Mouse (Mus musculus): ENCODE measurements around the gene Dhx40. TPM values are rescaled to one million over a fixed set of nuclear protein-coding genes. Genes with fewer than 3 reads are reported as not detected.

The Dhx40 gene
- polyA plus RNA-seq, 1 experiment from 2014 or later = 19.6 TPM

DNA sequence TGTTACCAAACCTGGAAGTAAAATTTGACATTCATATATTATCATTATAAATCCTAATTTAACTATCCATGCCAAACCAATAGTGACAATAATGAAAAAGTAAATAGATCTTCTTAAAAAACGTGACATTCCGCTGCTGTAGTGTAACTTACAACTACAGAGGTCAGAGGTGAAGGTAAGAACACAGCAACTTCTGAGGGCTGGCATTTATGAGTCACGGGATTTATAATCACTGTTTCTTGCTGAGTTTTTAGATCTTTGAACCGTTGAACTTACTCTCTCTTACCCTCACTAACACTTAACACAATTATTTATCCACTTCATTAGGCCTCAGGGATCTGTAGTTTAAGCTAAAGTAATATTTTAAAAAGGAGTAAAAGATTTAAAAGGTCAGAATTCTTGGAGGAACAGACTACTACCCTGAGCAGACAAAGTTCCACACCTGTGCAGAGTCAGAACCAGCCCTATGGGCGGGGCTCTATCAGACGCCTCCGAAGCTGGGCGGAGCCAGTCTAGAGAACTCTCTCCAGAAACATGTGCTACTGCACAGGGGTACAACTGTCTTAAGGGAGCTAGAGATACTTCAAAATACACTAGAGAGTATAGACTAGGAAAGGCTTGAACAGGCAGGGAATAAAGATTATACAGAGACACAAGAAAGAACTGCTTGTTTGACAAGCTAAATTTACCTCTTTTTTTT is 70.1 kb downstream of the Dhx40 start:
- H3K27ac ChIP-seq (ENCODE audit: low read length) = no peak overlapping the region
- no peak for ATAC-seq
- no peak overlapping the region for H3K9ac ChIP-seq (ENCODE audit: low read depth, low read length)
- H3K4me1 ChIP-seq (ENCODE audit: control insufficient read depth, insufficient read depth, low read length) = peaks cover 2% of the 10 kb centered on the region; the same call in 1 of the 2 replicates
- H3K27me3 ChIP-seq (ENCODE audit: control insufficient read depth, insufficient read depth, low read depth, low read length) = no peaks in the 10 kb centered on the region
- no peak overlapping the region for H3K4me2 ChIP-seq (ENCODE audit: low read length)
- no peaks in the 10 kb centered on the region; the same call in 1 of the 2 replicates for H3K9me3 ChIP-seq (replicated peaks; ENCODE audit: control insufficient read depth, low read length, poor library complexity, severe bottlenecking)
- 87% methylated on average over 8 of the region's 8 CpGs for WGBS
- no peak overlapping the region for H3K4me3 ChIP-seq (ENCODE audit: low read depth, low read length)
- H3K36me3 ChIP-seq (ENCODE audit: control insufficient read depth, insufficient read depth, low read length) = no peaks in the 10 kb centered on the region

DNA sequence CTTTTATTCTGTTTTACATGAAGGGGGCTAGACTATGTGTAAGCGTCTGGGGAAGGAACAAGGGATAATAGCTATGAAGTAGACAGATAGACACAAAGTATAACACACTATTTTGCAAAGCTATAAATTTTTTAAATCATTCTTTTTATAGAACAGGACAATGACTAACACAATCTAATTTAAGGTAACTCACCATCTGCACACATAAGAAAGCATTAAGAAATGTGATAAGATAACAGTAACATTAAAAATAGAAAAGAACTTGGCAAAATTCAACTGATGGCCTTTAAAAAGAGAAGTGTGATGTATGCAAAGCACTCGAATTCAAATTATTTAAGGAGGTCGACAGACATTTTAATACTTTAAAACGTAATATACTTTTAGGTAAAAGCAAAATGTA is 72.6 kb downstream of the Dhx40 start:
- Histone ChIP-seq H3K27ac (ENCODE audit: low read length) (no peak overlapping the region), H3K4me1 (ENCODE audit: control insufficient read depth, insufficient read depth, low read length) (no peaks in the 10 kb centered on the region), H3K4me3 (ENCODE audit: low read depth, low read length) (no peak overlapping the region), H3K9me3 (replicated peaks; ENCODE audit: control insufficient read depth, low read length, poor library complexity, severe bottlenecking) (no peaks in the 10 kb centered on the region), H3K9ac (ENCODE audit: low read depth, low read length) (no peak overlapping the region), H3K27me3 (ENCODE audit: control insufficient read depth, insufficient read depth, low read depth, low read length) (no peaks in the 10 kb centered on the region), H3K4me2 (ENCODE audit: low read length) (no peak overlapping the region), H3K36me3 (ENCODE audit: control insufficient read depth, insufficient read depth, low read length) (peaks cover 9% of the 10 kb centered on the region; the same call in 1 of the 2 replicates)
- WGBS = 86% methylated on average over 4 of the region's 4 CpGs
- no peak for ATAC-seq

DNA sequence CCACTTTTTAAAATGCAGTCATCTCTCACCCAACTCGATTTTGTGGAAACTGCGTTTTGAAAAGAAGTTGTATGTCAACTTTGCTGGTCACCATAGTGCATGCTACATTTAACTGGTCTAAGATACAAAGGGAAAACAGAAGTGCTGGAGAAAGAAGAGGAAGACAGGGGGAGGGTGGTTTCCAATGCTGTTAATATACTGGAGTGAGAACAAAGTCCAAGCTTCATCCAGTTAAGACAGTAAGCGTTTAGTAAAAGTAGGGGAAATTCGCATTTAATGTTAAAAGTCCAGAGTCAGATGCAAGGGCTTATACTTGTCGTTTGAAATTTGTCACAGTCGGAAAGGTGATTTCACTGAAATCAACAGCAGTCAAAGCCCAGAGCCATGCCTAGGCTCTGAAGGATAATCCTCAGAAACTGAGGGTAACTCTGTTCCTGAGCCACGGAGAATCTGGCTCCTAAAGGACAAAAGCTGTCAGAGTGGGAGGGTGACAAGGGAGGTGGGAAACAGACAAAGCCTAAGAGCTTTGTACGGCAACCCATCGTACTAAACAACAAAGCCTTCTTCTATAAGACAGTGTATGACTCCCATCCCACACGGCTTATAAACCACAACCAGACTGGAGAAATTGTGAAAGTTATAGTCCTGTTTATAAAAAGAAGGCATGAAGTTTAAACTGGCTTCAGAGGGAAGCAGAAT is 73.2 kb downstream of the Dhx40 start:
- H3K27ac ChIP-seq (ENCODE audit: low read length) = 0 out of 2 replicates have a peak overlapping the region, but pooled peaks have one; percentile 22
- ATAC-seq = no peak
- peaks cover 9% of the 10 kb centered on the region for H3K36me3 ChIP-seq (ENCODE audit: control insufficient read depth, insufficient read depth, low read length)
- no peak overlapping the region for H3K4me3 ChIP-seq (ENCODE audit: low read depth, low read length)
- H3K27me3 ChIP-seq (ENCODE audit: control insufficient read depth, insufficient read depth, low read depth, low read length) = no peaks in the 10 kb centered on the region
- no peaks in the 10 kb centered on the region for H3K4me1 ChIP-seq (ENCODE audit: control insufficient read depth, insufficient read depth, low read length)
- H3K9ac ChIP-seq (ENCODE audit: low read depth, low read length) = no peak overlapping the region
- WGBS = 56% methylated on average over 10 of the region's 10 CpGs
- no peak overlapping the region for H3K4me2 ChIP-seq (ENCODE audit: low read length)
- H3K9me3 ChIP-seq (replicated peaks; ENCODE audit: control insufficient read depth, low read length, poor library complexity, severe bottlenecking) = no peaks in the 10 kb centered on the region

DNA sequence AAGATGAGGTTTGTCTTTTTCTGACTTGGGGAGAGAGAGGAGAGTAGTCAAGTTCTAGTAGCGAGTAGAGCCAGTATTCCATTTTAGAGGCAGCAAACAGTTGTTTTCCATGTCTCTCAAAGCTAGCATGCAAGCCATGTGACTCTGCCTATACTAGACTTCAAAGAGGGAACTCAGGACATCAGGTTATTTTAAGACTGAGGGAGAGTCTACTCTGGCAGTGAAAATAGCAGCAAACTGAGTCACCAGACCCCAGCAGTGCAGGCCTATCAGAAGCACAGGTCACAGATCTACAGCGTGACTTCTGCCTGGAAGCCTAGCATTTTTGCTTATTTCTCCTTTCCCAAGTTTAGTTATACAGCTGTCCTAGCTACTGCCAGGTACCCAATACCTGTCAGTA is 76.1 kb downstream of the Dhx40 start:
- no peak for ATAC-seq
- Histone ChIP-seq H3K27ac (ENCODE audit: low read length) (no peak overlapping the region), H3K4me1 (ENCODE audit: control insufficient read depth, insufficient read depth, low read length) (no peaks in the 10 kb centered on the region), H3K27me3 (ENCODE audit: control insufficient read depth, insufficient read depth, low read depth, low read length) (no peaks in the 10 kb centered on the region), H3K36me3 (ENCODE audit: control insufficient read depth, insufficient read depth, low read length) (peaks cover 15% of the 10 kb centered on the region), H3K4me2 (ENCODE audit: low read length) (no peak overlapping the region), H3K9me3 (replicated peaks; ENCODE audit: control insufficient read depth, low read length, poor library complexity, severe bottlenecking) (no peaks in the 10 kb centered on the region), H3K9ac (ENCODE audit: low read depth, low read length) (no peak overlapping the region), H3K4me3 (ENCODE audit: low read depth, low read length) (no peak overlapping the region)
- 92% methylated on average over 2 of the region's 2 CpGs for WGBS

DNA sequence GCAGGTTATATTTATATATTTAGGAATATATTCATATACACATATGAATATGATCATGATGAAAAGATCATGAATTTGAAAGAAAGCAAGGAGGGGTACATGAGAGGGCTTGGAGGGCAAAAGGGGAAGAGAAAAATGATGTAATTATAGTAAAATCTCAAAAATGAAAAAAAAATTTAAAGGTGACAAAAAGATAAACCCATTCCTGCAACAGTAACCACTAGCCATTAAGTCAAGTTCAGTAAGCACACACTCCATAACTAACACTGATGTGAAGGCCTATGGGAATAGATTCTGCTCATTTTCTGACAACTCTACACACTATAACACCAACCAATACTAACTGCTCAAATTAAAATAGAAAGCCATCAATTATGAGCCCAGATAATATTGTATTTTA is 81.9 kb downstream of the Dhx40 start:
- ATAC-seq = no peak
- Histone ChIP-seq H3K27me3 (ENCODE audit: control insufficient read depth, insufficient read depth, low read depth, low read length) (no peaks in the 10 kb centered on the region), H3K4me2 (ENCODE audit: low read length) (no peak overlapping the region), H3K4me1 (ENCODE audit: control insufficient read depth, insufficient read depth, low read length) (no peaks in the 10 kb centered on the region), H3K4me3 (ENCODE audit: low read depth, low read length) (no peak overlapping the region), H3K27ac (ENCODE audit: low read length) (no peak overlapping the region), H3K9me3 (replicated peaks; ENCODE audit: control insufficient read depth, low read length, poor library complexity, severe bottlenecking) (no peaks in the 10 kb centered on the region), H3K9ac (ENCODE audit: low read depth, low read length) (no peak overlapping the region), H3K36me3 (ENCODE audit: control insufficient read depth, insufficient read depth, low read length) (peaks cover 23% of the 10 kb centered on the region)

DNA sequence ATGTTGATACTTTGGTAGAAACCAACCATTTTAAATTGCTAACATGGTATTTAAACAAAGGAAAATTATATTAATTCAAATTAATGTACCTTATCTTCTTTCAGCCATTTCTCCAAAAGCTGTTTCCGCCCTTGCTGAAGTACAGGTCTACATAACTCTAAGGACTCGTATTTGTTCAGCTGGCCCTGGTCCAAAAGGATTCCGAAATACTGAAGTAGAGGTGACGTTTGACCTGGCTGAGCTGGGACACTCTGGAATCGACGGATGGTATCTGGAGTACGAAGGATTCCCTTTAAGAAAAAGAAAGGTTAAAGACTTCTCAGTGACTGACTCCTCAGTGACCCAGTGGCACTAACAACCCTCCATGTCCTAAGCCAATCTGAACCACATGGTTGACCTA is 82.6 kb downstream of the Dhx40 start:
- H3K9me3 ChIP-seq (replicated peaks; ENCODE audit: control insufficient read depth, low read length, poor library complexity, severe bottlenecking) = no peaks in the 10 kb centered on the region
- no peak overlapping the region for H3K4me2 ChIP-seq (ENCODE audit: low read length)
- H3K27me3 ChIP-seq (ENCODE audit: control insufficient read depth, insufficient read depth, low read depth, low read length) = no peaks in the 10 kb centered on the region
- no peak overlapping the region for H3K9ac ChIP-seq (ENCODE audit: low read depth, low read length)
- no peak overlapping the region for H3K4me3 ChIP-seq (ENCODE audit: low read depth, low read length)
- peaks cover 25% of the 10 kb centered on the region for H3K36me3 ChIP-seq (ENCODE audit: control insufficient read depth, insufficient read depth, low read length)
- WGBS = 91% methylated on average over 7 of the region's 7 CpGs
- H3K4me1 ChIP-seq (ENCODE audit: control insufficient read depth, insufficient read depth, low read length) = no peaks in the 10 kb centered on the region
- H3K27ac ChIP-seq (ENCODE audit: low read length) = no peak overlapping the region
- no peak for ATAC-seq

DNA sequence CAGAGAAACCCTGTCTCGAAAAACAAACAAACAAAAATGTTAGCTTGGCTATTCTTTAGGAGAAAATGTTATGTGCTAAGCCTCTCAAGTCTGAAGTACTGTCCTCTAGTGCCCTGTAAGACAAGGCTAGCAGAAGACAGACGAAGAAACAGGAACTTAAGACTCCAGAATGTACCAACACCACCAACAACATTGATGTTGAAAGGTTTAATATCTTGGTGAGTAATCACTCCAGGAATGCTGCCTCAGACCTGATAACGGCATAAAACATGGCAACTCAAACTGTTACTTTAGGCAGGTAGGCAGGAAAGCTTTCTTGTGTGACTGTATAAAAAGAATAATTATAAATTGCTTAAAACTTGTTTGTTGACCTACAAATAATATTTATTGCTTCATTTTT is 83.5 kb downstream of the Dhx40 start:
- H3K36me3 ChIP-seq (ENCODE audit: control insufficient read depth, insufficient read depth, low read length) = peaks cover 30% of the 10 kb centered on the region
- H3K27ac ChIP-seq (ENCODE audit: low read length) = no peak overlapping the region
- no peaks in the 10 kb centered on the region for H3K4me1 ChIP-seq (ENCODE audit: control insufficient read depth, insufficient read depth, low read length)
- no peaks in the 10 kb centered on the region for H3K9me3 ChIP-seq (replicated peaks; ENCODE audit: control insufficient read depth, low read length, poor library complexity, severe bottlenecking)
- H3K4me3 ChIP-seq (ENCODE audit: low read depth, low read length) = no peak overlapping the region
- H3K27me3 ChIP-seq (ENCODE audit: control insufficient read depth, insufficient read depth, low read depth, low read length) = no peaks in the 10 kb centered on the region
- no peak overlapping the region for H3K9ac ChIP-seq (ENCODE audit: low read depth, low read length)
- H3K4me2 ChIP-seq (ENCODE audit: low read length) = no peak overlapping the region
- WGBS = 98% methylated on average over 3 of the region's 3 CpGs
- ATAC-seq = no peak

DNA sequence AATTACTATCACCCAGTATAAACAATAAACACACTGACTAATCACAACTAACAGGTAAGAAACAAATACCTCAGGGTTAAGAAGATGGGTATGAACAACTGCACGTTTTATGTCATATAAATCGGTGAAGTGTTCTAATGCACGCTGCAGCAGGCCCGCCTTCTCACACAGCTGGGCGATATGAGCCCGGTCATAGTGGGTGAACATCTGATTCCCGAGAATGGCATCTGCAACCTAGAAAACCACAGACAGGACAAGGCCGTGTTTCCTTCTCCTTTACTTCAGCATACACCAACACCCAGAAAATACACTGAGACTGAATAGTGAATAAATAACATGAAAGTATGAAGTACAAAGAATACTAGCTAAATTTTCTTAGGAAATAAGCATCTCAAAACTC is 88.2 kb downstream of the Dhx40 start:
- Histone ChIP-seq H3K27ac (ENCODE audit: low read length) (no peak overlapping the region), H3K27me3 (ENCODE audit: control insufficient read depth, insufficient read depth, low read depth, low read length) (no peaks in the 10 kb centered on the region), H3K9me3 (replicated peaks; ENCODE audit: control insufficient read depth, low read length, poor library complexity, severe bottlenecking) (no peaks in the 10 kb centered on the region), H3K4me2 (ENCODE audit: low read length) (no peak overlapping the region), H3K36me3 (ENCODE audit: control insufficient read depth, insufficient read depth, low read length) (peaks cover 30% of the 10 kb centered on the region), H3K9ac (ENCODE audit: low read depth, low read length) (no peak overlapping the region), H3K4me1 (ENCODE audit: control insufficient read depth, insufficient read depth, low read length) (no peaks in the 10 kb centered on the region), H3K4me3 (ENCODE audit: low read depth, low read length) (no peak overlapping the region)
- no peak for ATAC-seq
- 90% methylated on average over 8 of the region's 8 CpGs for WGBS

All from midbrain, embryonic 16.5 days (tissue).